Mouse (Mus musculus): Measurements from ENCODE around the gene Arhgap24.

GRCm38 (mm10) chr5:102552533-102552932 is 71.3 kb downstream of the Arhgap24 start:
- TF ChIP-seq CTCF (IDR thresholded peaks at IDR 0.05; ENCODE audit: extremely low read depth, insufficient read depth, insufficient read length, insufficient replicate concordance) (no peak), POLR2A (IDR thresholded peaks at IDR 0.05; ENCODE audit: low read depth, low read length) (no peak)

Measured in spleen, adult 2 months (tissue).